Mouse (Mus musculus) midbrain, embryonic 11.5 days (tissue): ENCODE measurements around the gene Hrk. TPM values are rescaled to one million over a fixed set of nuclear protein-coding genes. Genes with fewer than 3 reads are reported as not detected.

Source experiments
- ATAC-seq: fragments of 200-750 bp; cut with Nextera tagmentation; 2 replicates; pipeline ENCODE4 v1.8.0; 2017; ENCODE audit warnings: moderate TSS enrichment, moderate library complexity; ENCODE audit not compliant: low FRiP score
- DNase-seq: peaks from one replicate; pipeline ENCODE4 v3.0.0; 2015; ENCODE audit warnings: low spot score; ENCODE audit errors: missing footprints
- H3K27ac ChIP-seq: fragments of 300-500 bp; sonication (generic); 2 replicates; pipeline ENCODE4 v1.5.1; 2014; ENCODE audit warnings: low read depth, low read length
- H3K27me3 ChIP-seq: fragments of 300-500 bp; sonication (generic); 2 replicates; pipeline ENCODE4 v1.6.1; 2014; ENCODE audit warnings: mild to moderate bottlenecking, low read length, moderate library complexity, mixed read lengths; ENCODE audit not compliant: control insufficient read depth, insufficient read depth
- H3K36me3 ChIP-seq: fragments of 300-500 bp; sonication (generic); 2 replicates; pipeline ENCODE4 v1.6.1; 2014; ENCODE audit warnings: mild to moderate bottlenecking, low read length, moderate library complexity, mixed read lengths; ENCODE audit not compliant: control insufficient read depth, insufficient read depth
- H3K4me1 ChIP-seq: fragments of 300-500 bp; sonication (generic); 2 replicates; pipeline ENCODE4 v1.6.1; 2014; ENCODE audit warnings: low read length; ENCODE audit not compliant: control insufficient read depth, insufficient read depth
- H3K4me2 ChIP-seq: fragments of 300-500 bp; sonication (generic); 2 replicates; pipeline ENCODE4 v1.6.1; 2014; ENCODE audit warnings: mild to moderate bottlenecking, moderate library complexity
- H3K4me3 ChIP-seq: fragments of 300-500 bp; sonication (generic); 2 replicates; pipeline ENCODE4 v1.5.1; 2014; ENCODE audit warnings: low read depth, low read length
- H3K9ac ChIP-seq: fragments of 300-500 bp; sonication (generic); 2 replicates; pipeline ENCODE4 v1.6.1; 2014; ENCODE audit warnings: low read length
- H3K9me3 ChIP-seq: fragments of 300-500 bp; sonication (generic); 2 replicates; pipeline ENCODE4 v1.6.1; 2016; ENCODE audit warnings: low read length; ENCODE audit not compliant: control insufficient read depth
- WGBS: fragments of 180-500 bp; shearing (Covaris S2); extraction: QIAGEN DNeasy Blood & Tissue Kit; methylation state at CpG from one replicate; pipeline ENCODE4 v1.1.7; 2014; 5-methylcytosine and 5-hydroxymethylcytosine counted together
- polyA plus RNA-seq: library from polyadenylated mRNA; unstranded; fragments of >200 nt; fragmentation: Nextera tagmentation; extraction: Ambion mirVana; gene quantifications from 2 replicates; pipeline ENCODE4 v1.2.1, GENCODE M21; 2014

Gene Hrk
- polyA plus RNA-seq, 1 experiment from 2014 or later: 0.08 TPM

DNA sequence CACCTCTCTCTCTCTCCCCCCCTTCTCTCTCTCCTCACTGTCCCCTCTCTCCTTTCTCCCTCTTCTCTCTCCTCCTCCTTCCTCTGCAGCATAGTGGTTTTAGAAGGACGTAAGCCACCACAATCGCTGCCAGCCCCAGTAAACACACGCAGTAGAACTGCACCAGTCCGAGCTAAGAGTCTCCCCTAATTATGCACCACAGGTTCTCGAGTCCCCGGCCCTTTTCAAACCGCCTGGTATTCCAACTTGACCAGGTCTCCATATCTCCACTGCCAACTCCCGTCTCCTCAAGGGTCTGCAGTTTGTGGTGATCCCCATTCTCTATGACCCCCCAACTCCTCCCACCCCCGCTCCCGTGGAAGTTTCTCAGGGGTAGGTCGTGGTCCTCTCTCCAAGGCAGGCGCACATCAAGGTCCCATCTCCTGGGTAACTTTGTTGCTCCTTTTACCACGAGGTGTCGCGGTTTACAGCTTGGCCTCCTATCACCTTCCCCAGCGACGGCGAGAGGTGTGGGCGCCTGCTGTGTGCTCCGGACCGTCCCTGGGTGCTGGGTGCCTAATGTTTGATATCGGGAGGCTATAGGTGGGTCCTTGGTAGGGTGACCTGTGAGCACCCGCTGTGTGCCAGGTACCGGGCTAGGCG, 6.6 kb downstream of the Hrk start:
- peaks cover 6% of the 10 kb centered on the region for H3K4me1 ChIP-seq
- H3K4me3 ChIP-seq: no peak overlapping the region
- DNase-seq (peak; percentile 91), ATAC-seq (no peak)
- no peak overlapping the region for H3K9ac ChIP-seq
- no peak overlapping the region for H3K4me2 ChIP-seq
- H3K9me3 ChIP-seq: peaks cover 4% of the 10 kb centered on the region; the same call in 1 of the 2 replicates
- peaks cover 72% of the 10 kb centered on the region for H3K27me3 ChIP-seq
- H3K27ac ChIP-seq: no peak overlapping the region
- WGBS: under 1% methylated on average over 25 of the region's 25 CpGs
- H3K36me3 ChIP-seq: no peaks in the 10 kb centered on the region

DNA sequence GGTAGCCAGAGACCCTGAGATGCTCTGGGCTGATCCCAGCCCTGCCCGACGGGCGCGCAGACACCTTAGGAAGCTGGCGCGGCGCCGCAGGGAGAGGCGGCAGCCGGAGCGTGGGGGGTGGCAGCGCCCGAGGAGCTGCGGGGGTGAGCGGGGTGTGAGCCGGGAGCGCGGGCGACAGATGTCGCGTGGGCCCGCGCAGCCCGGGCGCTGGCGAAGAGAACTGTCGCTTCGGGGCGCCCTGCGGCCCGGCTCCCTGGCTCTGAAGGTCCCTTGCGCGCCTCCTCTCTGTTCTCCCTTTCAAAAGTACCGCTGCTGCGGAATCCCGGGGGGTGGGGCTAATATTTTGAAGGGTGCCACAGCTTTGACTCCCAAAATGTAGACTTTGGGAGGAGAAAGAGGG, 7.2 kb downstream of the Hrk start:
- no peak overlapping the region for H3K9ac ChIP-seq
- H3K4me1 ChIP-seq: peaks cover 6% of the 10 kb centered on the region
- peaks cover 4% of the 10 kb centered on the region; the same call in 1 of the 2 replicates for H3K9me3 ChIP-seq
- 2% methylated on average over 35 of the region's 36 CpGs for WGBS
- H3K27ac ChIP-seq: no peak overlapping the region
- DNase-seq (peak; percentile 91), ATAC-seq (no peak)
- H3K27me3 ChIP-seq: peaks cover 72% of the 10 kb centered on the region
- H3K4me3 ChIP-seq: 0 out of 2 replicates have a peak overlapping the region, but pooled peaks have one; percentile 2
- 0 out of 2 replicates have a peak overlapping the region, but pooled peaks have one; percentile 2 for H3K4me2 ChIP-seq
- no peaks in the 10 kb centered on the region for H3K36me3 ChIP-seq

DNA sequence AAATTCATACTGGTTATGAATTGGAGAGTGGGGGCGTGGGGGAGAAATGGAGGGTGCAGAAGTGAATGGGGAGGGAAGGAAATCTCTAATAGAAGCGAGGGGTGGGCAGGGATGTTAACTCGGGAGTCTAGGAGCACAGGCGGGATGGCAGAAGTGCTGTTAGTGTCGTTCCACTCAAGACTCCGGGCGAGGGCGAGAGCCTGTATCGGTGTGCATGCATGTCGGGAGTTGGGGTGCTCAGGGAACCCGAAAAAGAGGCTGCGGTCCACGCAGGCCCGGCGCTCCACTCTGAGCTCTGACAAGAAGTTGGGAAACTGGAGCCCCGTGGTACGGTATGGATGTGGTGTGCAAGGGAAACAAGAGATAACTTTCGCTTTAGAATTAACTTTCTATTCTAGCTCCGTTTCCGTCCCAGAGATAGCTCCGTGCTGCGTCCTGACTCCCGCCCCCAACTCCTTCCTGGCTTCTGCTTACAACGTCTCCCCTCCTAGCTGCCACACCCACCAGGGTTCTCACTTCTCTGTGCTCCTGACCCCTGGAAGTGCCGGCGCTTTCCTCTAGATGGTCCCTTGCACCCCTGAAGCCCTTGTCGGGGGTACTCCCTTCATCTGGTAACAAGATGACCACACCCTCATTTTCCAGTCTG, 7.8 kb downstream of the Hrk start:
- no peak overlapping the region for H3K9ac ChIP-seq
- H3K4me1 ChIP-seq: peaks cover 6% of the 10 kb centered on the region
- H3K4me2 ChIP-seq: peak overlapping the region; percentile 11; the same call in 1 of the 2 replicates
- WGBS: under 1% methylated on average over 27 of the region's 27 CpGs
- peak; percentile 94 for DNase-seq
- no peak for ATAC-seq
- H3K9me3 ChIP-seq: peaks cover 4% of the 10 kb centered on the region; the same call in 1 of the 2 replicates
- H3K27me3 ChIP-seq: peaks cover 72% of the 10 kb centered on the region
- H3K27ac ChIP-seq: no peak overlapping the region
- H3K4me3 ChIP-seq: no peak overlapping the region; the same call in 1 of the 2 replicates
- H3K36me3 ChIP-seq: no peaks in the 10 kb centered on the region

DNA sequence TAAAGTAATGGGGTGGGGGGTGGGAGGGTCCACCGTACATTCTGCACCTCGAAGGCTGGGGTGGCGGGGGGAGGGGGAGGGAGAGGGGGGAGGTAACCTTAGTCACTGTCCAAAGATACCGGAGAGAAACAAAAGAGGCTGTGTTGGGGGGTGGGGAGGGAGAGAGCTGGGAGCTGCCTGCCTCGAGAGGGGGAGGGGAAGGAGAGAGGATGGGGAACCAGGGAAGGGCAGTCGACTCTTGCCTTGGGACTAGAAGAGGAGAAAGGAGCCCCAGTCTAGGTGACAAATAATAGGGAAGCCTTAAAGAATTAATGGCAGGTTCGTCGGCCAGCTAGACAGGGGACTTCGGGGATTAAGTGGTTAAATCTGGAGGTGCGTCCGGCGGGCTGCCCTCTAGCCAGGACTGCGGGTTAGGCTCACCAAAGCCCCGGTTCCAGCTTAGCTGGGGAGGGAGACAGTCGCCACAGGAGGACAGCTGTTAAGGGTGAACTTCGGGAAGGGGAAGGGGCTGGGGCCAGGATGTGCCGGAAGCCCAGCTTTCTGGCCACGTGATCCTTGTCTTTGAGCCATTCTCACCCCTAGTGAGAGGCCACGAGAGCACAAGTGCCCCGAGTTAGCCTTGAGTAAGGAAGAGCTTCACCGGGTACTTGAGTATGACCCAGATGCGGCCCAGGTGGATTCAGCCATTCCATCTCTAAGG, 10.0 kb downstream of the Hrk start:
- peaks cover 54% of the 10 kb centered on the region for H3K27me3 ChIP-seq
- no peaks in the 10 kb centered on the region for H3K36me3 ChIP-seq
- peak overlapping the region; percentile 41; the same call in 1 of the 2 replicates for H3K9ac ChIP-seq
- peak; percentile 86 for DNase-seq
- peak overlapping the region; percentile 51 for H3K4me2 ChIP-seq
- H3K27ac ChIP-seq: no peak overlapping the region
- ATAC-seq: peak; percentile 46; the same call in 1 of the 2 replicates
- peak overlapping the region; percentile 23 for H3K4me3 ChIP-seq
- WGBS: under 1% methylated on average over 22 of the region's 22 CpGs
- peaks cover 4% of the 10 kb centered on the region; the same call in 1 of the 2 replicates for H3K9me3 ChIP-seq
- H3K4me1 ChIP-seq: peaks cover 6% of the 10 kb centered on the region

DNA sequence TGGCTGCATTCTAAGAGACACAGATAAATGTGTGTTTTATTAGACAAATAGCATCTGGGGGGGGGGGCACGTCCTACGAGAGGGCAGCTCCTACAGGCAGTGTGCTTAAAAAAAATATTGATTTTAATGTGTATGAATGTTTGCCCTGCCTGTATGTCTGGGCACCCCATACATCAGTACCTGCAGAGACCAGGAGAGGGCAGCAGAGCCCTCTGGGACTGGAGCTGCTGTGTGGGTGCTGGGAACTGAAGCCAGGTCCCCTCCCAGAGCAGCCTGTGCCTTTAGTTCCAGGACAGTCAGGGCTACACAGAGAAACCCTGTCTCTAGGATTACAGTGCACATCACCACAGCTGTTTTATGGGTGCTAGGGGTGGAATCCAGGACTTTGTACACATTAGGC, 10.7 kb downstream of the Hrk start:
- no peak overlapping the region for H3K27ac ChIP-seq
- no peaks in the 10 kb centered on the region for H3K36me3 ChIP-seq
- no peak overlapping the region for H3K9ac ChIP-seq
- peaks cover 4% of the 10 kb centered on the region; the same call in 1 of the 2 replicates for H3K9me3 ChIP-seq
- H3K4me1 ChIP-seq: peaks cover 3% of the 10 kb centered on the region
- no peak for ATAC-seq
- H3K4me2 ChIP-seq: no peak overlapping the region; the same call in 1 of the 2 replicates
- peaks cover 47% of the 10 kb centered on the region for H3K27me3 ChIP-seq
- no peak overlapping the region for H3K4me3 ChIP-seq
- DNase-seq: no peak
- 19% methylated on average over 2 of the region's 2 CpGs for WGBS

DNA sequence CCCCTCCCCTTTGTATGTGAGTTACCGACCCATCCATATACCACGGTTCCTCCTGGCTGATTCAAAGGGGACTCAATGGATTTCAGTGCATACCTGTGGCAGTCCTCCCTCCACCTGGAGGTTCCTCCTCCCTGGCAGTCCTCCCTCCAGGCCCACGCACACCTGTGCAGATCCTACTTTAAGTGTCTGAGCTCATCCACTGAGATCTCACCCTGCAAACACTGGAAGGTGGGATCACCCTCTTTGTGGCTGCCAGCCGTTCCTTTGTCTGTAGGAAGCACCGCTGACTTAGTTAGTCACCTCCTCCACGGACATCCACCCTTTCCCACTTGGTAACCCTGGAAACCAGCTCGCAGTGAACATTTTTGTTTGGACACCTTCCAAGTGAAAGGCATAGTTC, 13.2 kb downstream of the Hrk start:
- Histone ChIP-seq H3K27me3 (peaks cover 24% of the 10 kb centered on the region), H3K4me3 (no peak overlapping the region), H3K9ac (no peak overlapping the region), H3K9me3 (peaks cover 4% of the 10 kb centered on the region; the same call in 1 of the 2 replicates), H3K27ac (no peak overlapping the region), H3K4me2 (no peak overlapping the region), H3K4me1 (peaks cover 3% of the 10 kb centered on the region), H3K36me3 (no peaks in the 10 kb centered on the region)
- WGBS: 75% methylated on average over 7 of the region's 7 CpGs
- DNase-seq (no peak), ATAC-seq (no peak)

DNA sequence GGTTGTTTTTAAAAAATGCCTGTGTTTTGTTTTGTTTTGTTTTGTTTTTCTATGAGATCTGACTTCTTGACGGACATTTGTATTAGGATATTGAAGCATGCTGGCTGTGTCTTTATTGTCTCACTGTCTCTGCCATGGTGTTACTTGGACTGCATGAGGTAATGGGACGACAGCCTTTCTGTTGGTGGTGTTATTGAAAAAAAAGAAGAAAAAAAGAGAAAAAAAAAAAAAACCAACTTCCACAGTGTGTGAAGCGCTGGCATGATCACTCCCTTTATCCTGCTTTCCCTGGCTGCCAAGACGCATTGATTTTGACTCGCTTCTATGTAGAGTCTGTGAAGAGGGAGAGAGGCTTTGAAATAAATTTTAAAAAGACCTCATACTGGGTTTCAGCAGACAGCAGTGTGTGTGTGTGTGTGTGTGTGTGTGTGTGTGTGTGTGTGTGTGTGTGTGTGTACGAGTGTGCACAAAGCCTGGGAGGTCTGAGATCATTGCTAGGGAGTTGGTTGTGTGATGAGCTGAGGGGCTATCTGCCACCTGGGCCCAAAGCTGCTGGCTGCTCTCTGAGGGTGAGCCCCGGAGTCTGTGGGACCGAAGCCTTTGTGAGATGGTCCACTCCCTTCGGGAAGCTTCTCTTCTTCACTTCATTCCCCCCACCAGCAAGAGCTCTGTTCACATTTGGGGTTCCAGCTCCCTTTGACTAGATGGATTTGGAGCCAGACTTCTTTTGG, 22.6 kb downstream of the Hrk start:
- Histone ChIP-seq H3K9me3 (no peaks in the 10 kb centered on the region; the same call in 1 of the 2 replicates), H3K4me3 (no peak overlapping the region), H3K4me2 (no peak overlapping the region), H3K9ac (no peak overlapping the region), H3K4me1 (peaks cover 5% of the 10 kb centered on the region; the same call in 1 of the 2 replicates), H3K27ac (no peak overlapping the region), H3K36me3 (no peaks in the 10 kb centered on the region), H3K27me3 (no peaks in the 10 kb centered on the region)
- WGBS: 78% methylated on average over 9 of the region's 9 CpGs
- DNase-seq (no peak), ATAC-seq (no peak)

DNA sequence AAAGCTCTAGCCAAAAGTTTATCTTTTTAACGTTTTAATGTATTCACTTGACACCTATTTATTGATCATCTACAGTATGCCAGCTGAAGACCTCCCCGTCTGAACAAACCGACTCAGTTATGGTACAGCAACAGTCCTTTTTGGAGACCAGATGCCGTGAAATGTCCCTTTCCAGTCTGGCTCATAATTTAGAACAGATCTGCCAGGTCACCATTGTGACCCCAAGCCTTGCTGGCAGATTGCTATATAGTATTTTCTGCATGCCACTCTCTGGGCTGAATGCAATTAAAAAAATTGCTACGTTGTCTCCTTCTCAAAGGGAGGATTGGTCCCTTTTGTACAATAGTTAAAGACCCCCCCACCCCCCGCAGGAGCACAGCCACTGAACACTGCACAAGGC, 23.9 kb downstream of the Hrk start:
- DNase-seq (no peak), ATAC-seq (no peak)
- no peak overlapping the region for H3K4me2 ChIP-seq
- no peaks in the 10 kb centered on the region for H3K9me3 ChIP-seq
- H3K4me3 ChIP-seq: no peak overlapping the region
- WGBS: 69% methylated on average over 6 of the region's 6 CpGs
- no peaks in the 10 kb centered on the region for H3K27me3 ChIP-seq
- H3K27ac ChIP-seq: no peak overlapping the region
- H3K9ac ChIP-seq: no peak overlapping the region
- no peaks in the 10 kb centered on the region for H3K36me3 ChIP-seq
- H3K4me1 ChIP-seq: peaks cover 5% of the 10 kb centered on the region; the same call in 1 of the 2 replicates
